Mouse (Mus musculus): Measurements from ENCODE around the gene Srgn. TPM values are rescaled to one million over a fixed set of nuclear protein-coding genes. Genes with fewer than 3 reads are reported as not detected.
A peak's percentile ranks its signal among the peaks of the same experiment; 100 is the strongest.

Srgn gene
- polyA plus RNA-seq, 1 experiment from 2014 or later: 245 TPM

DNA sequence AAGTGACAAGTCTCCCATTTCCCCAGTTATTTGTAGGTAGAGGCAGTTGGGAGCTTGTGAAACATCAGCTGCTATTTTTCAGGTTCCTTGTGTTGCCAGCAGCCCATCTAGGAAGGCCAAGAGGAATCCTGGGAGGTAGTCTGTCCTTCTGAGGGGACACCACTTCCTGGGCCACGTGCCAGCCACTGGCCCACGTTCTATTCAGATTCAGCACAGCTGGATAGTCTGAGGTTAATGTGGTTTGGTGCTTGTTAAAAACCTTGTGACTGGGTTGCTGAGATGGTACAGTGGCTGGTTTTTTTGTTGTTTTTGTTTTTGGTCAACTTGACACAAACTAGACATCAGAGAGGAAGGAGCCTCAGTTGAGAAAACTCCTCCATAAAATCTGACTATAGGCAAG is 5.6 kb upstream of the Srgn start:
- Histone ChIP-seq H3K9ac (replicated peaks; ENCODE audit: low read depth) (no peak overlapping the region), H3K27me3 (replicated peaks; ENCODE audit: insufficient read depth, low read length) (no peaks in the 10 kb centered on the region), H3K27ac (ENCODE audit: low read length) (no peak overlapping the region), H3K4me3 (ENCODE audit: low read depth, low read length) (no peak overlapping the region), H3K4me1 (ENCODE audit: insufficient read depth, low read depth, low read length) (no peaks in the 10 kb centered on the region), H3K4me2 (replicated peaks; ENCODE audit: low read depth, low read length) (no peak overlapping the region), H3K36me3 (ENCODE audit: insufficient read depth, low read length) (no peaks in the 10 kb centered on the region), H3K9me3 (ENCODE audit: low read length) (no peaks in the 10 kb centered on the region)
- DNase-seq (ENCODE audit: low spot score) (no peak), ATAC-seq (no peak)
- TF ChIP-seq EP300 (IDR thresholded peaks at IDR 0.05) (no peak), CTCF (IDR thresholded peaks at IDR 0.05) (no peak)
- WGBS: 26% methylated on average over 2 of the region's 2 CpGs

DNA sequence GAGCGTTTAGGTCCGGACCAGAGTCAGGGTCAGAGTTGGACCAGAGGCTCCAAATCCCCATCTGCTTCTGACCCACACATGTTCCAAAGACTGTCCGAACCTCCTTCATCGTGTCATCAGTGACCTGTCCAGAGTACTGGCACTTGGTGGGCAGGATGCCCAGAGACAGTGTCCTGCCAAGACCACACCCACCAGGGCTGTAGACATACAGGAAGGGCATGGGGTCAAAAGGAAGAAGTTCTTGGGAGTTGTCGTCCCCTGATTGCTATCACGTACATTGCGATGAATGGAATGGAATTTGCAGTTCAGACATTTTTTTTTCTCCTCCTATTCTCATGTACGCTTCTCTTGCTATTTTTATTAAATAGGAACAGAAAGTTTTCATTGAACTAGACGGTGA is 2.9 kb upstream of the Srgn start:
- H3K27ac ChIP-seq (ENCODE audit: low read length): peak overlapping the region; percentile 59; the same call in 1 of the 2 replicates
- peak; percentile 92 for ATAC-seq

DNA sequence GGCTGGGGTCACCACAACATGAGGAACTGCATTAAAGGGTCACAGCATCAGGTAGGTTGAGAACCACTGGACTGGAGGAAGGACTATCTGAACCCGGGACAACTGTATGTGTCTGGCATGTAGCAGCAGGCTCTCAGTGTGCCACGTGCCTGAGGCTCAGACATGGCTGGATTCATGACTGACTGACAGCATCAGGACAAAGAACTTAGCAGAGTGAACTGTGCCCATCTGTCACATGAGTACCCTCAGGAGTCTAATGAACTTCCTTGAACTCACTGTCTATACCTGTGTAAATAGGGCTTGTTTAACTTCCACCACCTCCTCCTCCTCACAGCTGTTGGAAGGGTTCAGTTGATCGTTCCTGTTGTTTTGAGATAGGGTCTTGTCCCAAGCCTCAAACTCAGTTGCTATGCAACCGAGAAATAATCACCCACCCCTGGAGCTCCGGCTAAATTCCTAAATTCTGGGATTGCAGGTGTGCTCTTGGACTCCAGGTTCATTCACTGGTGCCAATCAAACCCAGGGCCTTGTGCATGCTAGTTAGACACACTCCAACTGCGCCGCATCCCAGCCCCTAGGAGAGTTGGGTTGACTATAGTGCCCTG is 4.8 kb downstream of the Srgn start:
- no peak overlapping the region for H3K27ac ChIP-seq (ENCODE audit: low read length)
- WGBS: 41% methylated on average over 7 of the region's 7 CpGs
- no peak for DNase-seq (ENCODE audit: low spot score)
- H3K9me3 ChIP-seq (ENCODE audit: low read length): no peaks in the 10 kb centered on the region
- H3K4me1 ChIP-seq (ENCODE audit: insufficient read depth, low read depth, low read length): no peaks in the 10 kb centered on the region
- no peak overlapping the region for H3K9ac ChIP-seq (replicated peaks; ENCODE audit: low read depth)
- no peak overlapping the region for H3K4me3 ChIP-seq (ENCODE audit: low read depth, low read length)
- no peak overlapping the region for H3K4me2 ChIP-seq (replicated peaks; ENCODE audit: low read depth, low read length)
- ATAC-seq: no peak
- no peaks in the 10 kb centered on the region for H3K36me3 ChIP-seq (ENCODE audit: insufficient read depth, low read length)
- H3K27me3 ChIP-seq (replicated peaks; ENCODE audit: insufficient read depth, low read length): no peaks in the 10 kb centered on the region
- TF ChIP-seq EP300 (IDR thresholded peaks at IDR 0.05) (no peak), CTCF (IDR thresholded peaks at IDR 0.05) (no peak)

More for the DNA sequence above, 2.9 kb upstream of the Srgn start:
- no peak overlapping the region for H3K4me3 ChIP-seq (ENCODE audit: low read depth, low read length)
- no peak overlapping the region for H3K4me2 ChIP-seq (replicated peaks; ENCODE audit: low read depth, low read length)
- DNase-seq (ENCODE audit: low spot score): peak; percentile 82
- no peaks in the 10 kb centered on the region for H3K9me3 ChIP-seq (ENCODE audit: low read length)
- no peaks in the 10 kb centered on the region for H3K36me3 ChIP-seq (ENCODE audit: insufficient read depth, low read length)
- WGBS: 45% methylated on average over 9 of the region's 9 CpGs
- TF ChIP-seq CTCF (IDR thresholded peaks at IDR 0.05): no peak
- peak; percentile 99 for TF ChIP-seq EP300 (IDR thresholded peaks at IDR 0.05)
- H3K9ac ChIP-seq (replicated peaks; ENCODE audit: low read depth): no peak overlapping the region
- no peaks in the 10 kb centered on the region for H3K27me3 ChIP-seq (replicated peaks; ENCODE audit: insufficient read depth, low read length)
- no peaks in the 10 kb centered on the region for H3K4me1 ChIP-seq (ENCODE audit: insufficient read depth, low read depth, low read length)

DNA sequence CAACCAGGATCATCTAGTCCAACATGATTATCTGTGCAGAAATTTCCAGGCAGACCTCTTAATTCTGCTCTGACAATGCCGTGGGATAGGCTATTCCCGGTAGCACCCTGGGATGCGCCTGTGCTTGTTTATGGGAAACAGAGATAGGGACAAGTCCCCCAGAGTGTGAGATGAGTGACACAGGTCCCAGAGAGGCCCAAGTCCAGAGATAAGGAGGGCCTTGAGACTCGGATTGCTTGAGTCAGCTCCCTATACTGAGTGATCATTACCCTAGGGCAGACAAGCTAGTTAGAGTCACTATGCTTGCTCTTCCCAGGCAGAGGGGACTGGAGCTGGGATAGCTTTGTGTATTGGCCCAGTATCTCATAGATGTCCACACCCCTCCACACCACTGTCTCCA is 5.5 kb downstream of the Srgn start:
- H3K27me3 ChIP-seq (replicated peaks; ENCODE audit: insufficient read depth, low read length): no peaks in the 10 kb centered on the region
- no peaks in the 10 kb centered on the region for H3K9me3 ChIP-seq (ENCODE audit: low read length)
- TF ChIP-seq CTCF (IDR thresholded peaks at IDR 0.05) (no peak), EP300 (IDR thresholded peaks at IDR 0.05) (no peak)
- 29% methylated on average over 4 of the region's 4 CpGs for WGBS
- H3K36me3 ChIP-seq (ENCODE audit: insufficient read depth, low read length): no peaks in the 10 kb centered on the region
- DNase-seq (ENCODE audit: low spot score): no peak
- H3K4me2 ChIP-seq (replicated peaks; ENCODE audit: low read depth, low read length): no peak overlapping the region
- no peaks in the 10 kb centered on the region for H3K4me1 ChIP-seq (ENCODE audit: insufficient read depth, low read depth, low read length)
- H3K9ac ChIP-seq (replicated peaks; ENCODE audit: low read depth): no peak overlapping the region
- H3K27ac ChIP-seq (ENCODE audit: low read length): no peak overlapping the region
- ATAC-seq: no peak
- H3K4me3 ChIP-seq (ENCODE audit: low read depth, low read length): no peak overlapping the region

DNA sequence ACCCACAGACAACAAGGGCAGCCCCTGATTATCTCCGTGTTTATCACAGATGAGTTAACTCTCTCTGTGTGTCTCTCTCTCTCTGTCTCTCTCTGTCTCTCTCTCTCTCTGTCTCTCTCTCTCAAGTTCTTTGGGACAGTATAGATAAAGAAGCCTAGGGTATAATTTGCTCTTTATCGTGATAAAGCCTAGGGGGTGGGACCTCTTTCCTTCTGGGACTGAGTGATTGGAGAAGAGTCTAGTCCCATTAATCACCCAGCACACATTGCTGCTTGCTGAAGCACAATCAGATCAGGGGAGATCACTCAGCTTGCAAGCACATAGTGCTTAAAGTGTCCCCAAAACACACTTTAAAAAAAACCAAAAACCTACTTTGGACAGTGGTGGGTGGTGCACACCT is 6.3 kb downstream of the Srgn start:
- WGBS: 55% methylated on average over 2 of the region's 2 CpGs
- Histone ChIP-seq H3K9ac (replicated peaks; ENCODE audit: low read depth) (no peak overlapping the region), H3K4me1 (ENCODE audit: insufficient read depth, low read depth, low read length) (no peaks in the 10 kb centered on the region), H3K36me3 (ENCODE audit: insufficient read depth, low read length) (no peaks in the 10 kb centered on the region), H3K4me2 (replicated peaks; ENCODE audit: low read depth, low read length) (no peak overlapping the region), H3K4me3 (ENCODE audit: low read depth, low read length) (no peak overlapping the region), H3K27me3 (replicated peaks; ENCODE audit: insufficient read depth, low read length) (no peaks in the 10 kb centered on the region), H3K27ac (ENCODE audit: low read length) (no peak overlapping the region), H3K9me3 (ENCODE audit: low read length) (no peaks in the 10 kb centered on the region)
- TF ChIP-seq CTCF (IDR thresholded peaks at IDR 0.05) (no peak), EP300 (IDR thresholded peaks at IDR 0.05) (no peak)
- DNase-seq (ENCODE audit: low spot score) (no peak), ATAC-seq (no peak)

DNA sequence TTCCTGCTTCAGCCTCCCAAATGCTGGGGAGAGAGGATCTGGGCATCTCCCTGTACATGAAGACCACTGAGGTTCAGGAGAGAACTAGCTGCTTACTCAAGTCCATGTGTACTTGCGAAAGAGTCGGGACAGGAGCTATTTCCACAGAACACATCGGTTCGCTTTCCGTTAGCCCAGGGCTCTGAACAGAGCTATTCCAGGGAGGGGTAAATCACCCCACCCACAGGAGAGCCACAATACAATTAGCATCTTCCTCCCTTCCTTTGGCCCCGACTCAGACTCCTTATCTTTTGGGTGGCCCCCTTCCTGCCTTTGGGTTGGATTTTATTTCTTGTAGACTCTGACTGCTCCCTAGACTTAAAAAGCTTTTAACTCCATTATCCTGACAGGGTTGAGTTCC is 9.7 kb downstream of the Srgn start:
- Histone ChIP-seq H3K4me1 (ENCODE audit: insufficient read depth, low read depth, low read length) (no peaks in the 10 kb centered on the region), H3K9me3 (ENCODE audit: low read length) (no peaks in the 10 kb centered on the region), H3K27ac (ENCODE audit: low read length) (no peak overlapping the region), H3K9ac (replicated peaks; ENCODE audit: low read depth) (no peak overlapping the region), H3K27me3 (replicated peaks; ENCODE audit: insufficient read depth, low read length) (no peaks in the 10 kb centered on the region), H3K4me3 (ENCODE audit: low read depth, low read length) (no peak overlapping the region), H3K4me2 (replicated peaks; ENCODE audit: low read depth, low read length) (no peak overlapping the region), H3K36me3 (ENCODE audit: insufficient read depth, low read length) (no peaks in the 10 kb centered on the region)
- 68% methylated on average over 6 of the region's 6 CpGs for WGBS
- ATAC-seq (no peak), DNase-seq (ENCODE audit: low spot score) (no peak)
- TF ChIP-seq EP300 (IDR thresholded peaks at IDR 0.05): 0 out of 2 replicates have a peak, but pooled peaks have one; percentile 17
- no peak for TF ChIP-seq CTCF (IDR thresholded peaks at IDR 0.05)

DNA sequence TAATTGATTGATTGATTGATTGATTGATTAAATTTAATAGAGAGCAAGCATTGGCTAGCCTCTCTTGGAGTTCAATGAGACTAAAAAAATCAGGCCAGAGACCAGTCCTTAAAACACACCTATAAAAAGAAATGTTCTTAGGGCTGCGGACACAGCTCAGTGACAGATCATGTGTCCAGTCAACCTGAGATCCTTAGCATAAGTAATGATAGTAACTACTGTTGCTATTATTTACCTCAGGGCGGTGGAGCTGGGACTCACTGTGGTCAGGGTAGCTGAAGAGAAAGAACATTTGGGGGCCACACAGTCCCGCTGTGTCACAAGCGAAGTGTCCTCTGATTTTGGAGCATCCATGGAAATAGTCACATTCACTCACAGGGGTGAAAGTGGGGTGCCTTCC is 14.4 kb downstream of the Srgn start:
- TF ChIP-seq CTCF (IDR thresholded peaks at IDR 0.05) (no peak), EP300 (IDR thresholded peaks at IDR 0.05) (no peak)
- Histone ChIP-seq H3K9me3 (ENCODE audit: low read length) (no peaks in the 10 kb centered on the region), H3K9ac (replicated peaks; ENCODE audit: low read depth) (no peak overlapping the region), H3K4me3 (ENCODE audit: low read depth, low read length) (no peak overlapping the region), H3K27ac (ENCODE audit: low read length) (no peak overlapping the region), H3K36me3 (ENCODE audit: insufficient read depth, low read length) (no peaks in the 10 kb centered on the region), H3K4me1 (ENCODE audit: insufficient read depth, low read depth, low read length) (no peaks in the 10 kb centered on the region), H3K4me2 (replicated peaks; ENCODE audit: low read depth, low read length) (no peak overlapping the region), H3K27me3 (replicated peaks; ENCODE audit: insufficient read depth, low read length) (no peaks in the 10 kb centered on the region)
- DNase-seq (ENCODE audit: low spot score): no peak
- no peak for ATAC-seq
- 94% methylated on average over 4 of the region's 4 CpGs for WGBS
